Mouse (Mus musculus): ENCODE measurements around the gene Shh.

DNA sequence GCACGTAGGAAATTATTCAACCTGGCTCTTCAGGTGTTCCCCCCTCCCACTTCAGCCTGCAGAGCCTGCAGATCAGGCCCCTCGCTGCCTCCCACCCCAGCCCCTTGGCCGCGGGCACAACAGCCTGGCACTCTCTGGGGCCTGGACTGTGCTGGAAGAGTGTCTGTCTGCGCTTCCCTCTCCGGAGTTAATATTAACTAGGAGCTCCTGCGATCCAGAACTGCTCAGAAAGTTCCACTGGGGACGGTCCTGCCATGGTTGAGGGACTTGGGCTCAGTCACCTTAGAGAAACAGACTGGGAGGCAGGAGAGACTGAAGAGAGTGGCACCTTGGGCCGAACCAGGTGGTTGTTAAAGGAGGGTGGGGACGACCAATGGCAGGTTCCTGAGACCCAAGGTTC is 3.4 kb downstream of the Shh start:
- TF ChIP-seq POLR2A (IDR thresholded peaks at IDR 0.05; ENCODE audit: borderline replicate concordance, control insufficient read depth, low read depth, low read length) = no peak
- no peak for TF ChIP-seq CTCF (IDR thresholded peaks at IDR 0.05; ENCODE audit: control insufficient read depth, insufficient read depth, low read length)
